Mouse (Mus musculus): ENCODE data around the gene Magi3. TPM values are rescaled to one million over a fixed set of nuclear protein-coding genes. Genes with fewer than 3 reads are reported as not detected.

The Magi3 gene
- polyA plus RNA-seq (2012; ENCODE audit: insufficient read depth, insufficient read length, missing spikeins), result 4.3 and 4.4 TPM in 2 replicates

DNA sequence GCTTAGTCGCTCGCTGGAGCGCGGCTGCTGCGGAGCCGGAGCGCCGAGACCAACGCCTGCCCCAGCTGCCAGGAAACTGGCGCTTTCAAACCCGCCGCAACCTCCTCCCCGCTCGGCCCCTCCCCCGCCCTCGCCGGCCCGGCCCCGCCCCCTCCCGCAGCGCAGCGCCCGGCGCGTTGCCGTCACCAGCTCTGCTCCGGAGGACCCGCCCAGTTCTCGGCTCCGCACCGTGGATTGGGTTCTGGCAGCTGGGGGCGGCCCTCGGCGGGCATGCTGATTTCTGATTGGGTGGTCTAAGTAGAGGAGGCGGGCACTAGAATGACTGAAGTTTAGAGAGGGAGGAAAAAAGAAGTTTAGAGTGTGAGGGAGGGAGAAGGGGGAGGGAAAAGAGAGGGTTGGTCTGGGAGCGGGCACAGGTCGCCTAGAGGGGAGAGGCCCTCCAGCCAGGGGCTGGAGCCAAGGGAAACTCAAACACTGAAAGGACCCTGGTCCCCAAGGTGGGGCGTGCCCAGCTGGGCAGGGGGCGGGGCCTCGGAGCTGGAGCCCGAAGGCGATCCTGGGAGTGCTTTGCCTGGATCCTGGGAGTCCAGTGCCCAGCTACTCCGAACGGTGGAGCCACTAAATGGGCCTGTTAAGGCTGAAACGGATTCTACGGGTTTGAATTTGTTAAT lies at the start of gene Magi3:
Gene Magi3 (minus strand): TSS at position 80 of the 671 bp plus-strand sequence.
- Histone ChIP-seq H3K27ac (replicated peaks; ENCODE audit: low read depth, low read length) (peak within 1 kb of the TSS; percentile 75), H3K4me3 (ENCODE audit: insufficient read depth, low read depth, low read length) (peak within 1 kb of the TSS; percentile 92), H3K4me1 (ENCODE audit: control insufficient read depth, insufficient read depth, insufficient read length, low read length) (peaks cover 3% of the 10 kb centered on the region; the same call in 1 of the 2 replicates)

DNA sequence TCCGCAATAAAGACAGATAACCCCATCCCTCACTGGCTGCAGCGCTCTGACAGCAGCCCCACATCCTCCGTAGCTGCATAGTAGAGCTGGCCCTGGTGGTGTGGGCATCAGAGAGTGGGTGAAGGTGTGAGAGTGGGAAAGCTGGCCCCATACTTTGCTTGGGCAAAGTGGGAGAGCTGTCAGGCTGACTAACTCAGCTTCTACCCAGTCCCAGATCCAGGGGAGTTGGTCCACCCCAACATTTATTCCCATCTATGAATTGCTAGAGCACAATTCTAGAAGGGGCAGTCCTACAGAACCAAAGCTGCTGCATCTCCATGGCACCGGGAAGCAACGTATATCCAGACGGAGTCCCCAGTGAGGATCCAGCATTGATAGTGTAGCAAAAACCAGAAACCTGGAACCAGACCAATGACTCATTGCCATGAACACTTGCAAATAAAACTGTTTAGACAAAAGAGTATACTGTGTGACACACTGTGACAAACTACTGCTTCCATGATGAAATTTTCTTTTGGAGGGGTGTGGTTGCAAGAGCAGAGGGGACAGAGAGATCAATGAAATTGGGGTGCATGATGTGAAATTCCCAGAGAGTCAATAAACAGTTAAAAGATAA lies 44.5 kb upstream of the Magi3 start:
- Histone ChIP-seq H3K4me1 (ENCODE audit: control insufficient read depth, insufficient read depth, insufficient read length, low read length) (no peaks in the 10 kb centered on the region), H3K27ac (replicated peaks; ENCODE audit: low read depth, low read length) (no peak overlapping the region), H3K4me3 (ENCODE audit: insufficient read depth, low read depth, low read length) (no peak overlapping the region)

DNA sequence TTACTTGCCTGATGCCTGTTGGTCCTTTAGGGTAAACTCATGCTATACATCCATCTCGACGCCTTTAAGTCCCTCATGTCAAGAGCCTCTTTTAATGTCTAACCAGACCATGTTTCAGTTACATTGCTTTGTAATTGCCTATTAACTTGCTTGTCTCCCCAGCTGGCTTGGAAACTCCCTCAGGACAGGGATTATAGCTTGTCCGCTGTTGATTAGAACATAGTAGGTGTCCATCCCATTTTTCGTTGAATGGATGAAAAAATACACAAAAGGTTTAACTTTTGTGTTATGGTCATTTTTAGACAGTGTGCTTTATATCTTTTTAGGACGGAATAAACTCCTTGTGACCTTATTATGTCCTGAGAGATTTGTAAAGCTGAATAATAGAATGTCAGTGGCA lies 40.0 kb upstream of the Magi3 start:
- Histone ChIP-seq H3K4me3 (ENCODE audit: insufficient read depth, low read depth, low read length) (no peak overlapping the region), H3K4me1 (ENCODE audit: control insufficient read depth, insufficient read depth, insufficient read length, low read length) (no peaks in the 10 kb centered on the region), H3K27ac (replicated peaks; ENCODE audit: low read depth, low read length) (no peak overlapping the region)

DNA sequence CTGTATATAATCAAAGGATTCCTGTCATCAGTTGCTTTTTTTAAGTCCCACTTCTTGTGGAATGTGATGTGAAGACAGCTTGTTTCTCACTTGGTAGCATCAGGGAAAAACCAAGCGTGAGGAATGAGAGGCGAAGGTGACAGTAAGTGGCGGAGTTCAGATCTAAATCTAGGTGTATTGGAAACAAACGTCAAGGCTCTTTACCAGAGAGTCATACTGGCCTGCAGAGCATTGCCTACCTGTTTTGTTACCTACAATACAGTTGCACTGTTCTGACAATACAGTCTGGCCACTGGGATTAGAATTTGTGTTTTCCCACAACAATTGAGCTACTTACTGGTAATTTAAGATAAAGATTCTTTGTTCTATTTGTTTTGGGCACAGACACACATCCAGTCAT lies 39.0 kb upstream of the Magi3 start:
- H3K27ac ChIP-seq (replicated peaks; ENCODE audit: low read depth, low read length), result no peak overlapping the region
- no peak overlapping the region for H3K4me3 ChIP-seq (ENCODE audit: insufficient read depth, low read depth, low read length)
- no peaks in the 10 kb centered on the region for H3K4me1 ChIP-seq (ENCODE audit: control insufficient read depth, insufficient read depth, insufficient read length, low read length)

DNA sequence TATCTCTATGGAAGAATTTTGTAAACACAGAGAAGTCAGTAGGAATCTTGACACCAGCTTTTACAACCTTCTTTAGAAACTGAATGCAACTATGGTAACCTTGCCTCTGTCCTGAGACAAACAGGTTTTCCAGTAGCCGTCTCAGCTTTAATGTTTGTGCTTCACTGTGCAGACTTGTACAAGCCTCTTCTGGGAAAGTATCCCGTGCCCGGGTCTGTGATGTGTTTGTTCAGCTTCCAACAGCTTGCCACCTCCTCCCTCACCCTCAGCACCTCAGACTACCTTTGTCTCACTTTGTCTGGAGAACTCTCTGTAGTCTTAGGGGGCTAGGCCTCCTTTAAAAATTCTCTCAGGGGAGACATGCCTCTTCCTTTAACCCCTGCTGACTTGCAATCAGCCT lies 36.9 kb upstream of the Magi3 start:
- Histone ChIP-seq H3K4me3 (ENCODE audit: insufficient read depth, low read depth, low read length) (no peak overlapping the region), H3K27ac (replicated peaks; ENCODE audit: low read depth, low read length) (no peak overlapping the region)

DNA sequence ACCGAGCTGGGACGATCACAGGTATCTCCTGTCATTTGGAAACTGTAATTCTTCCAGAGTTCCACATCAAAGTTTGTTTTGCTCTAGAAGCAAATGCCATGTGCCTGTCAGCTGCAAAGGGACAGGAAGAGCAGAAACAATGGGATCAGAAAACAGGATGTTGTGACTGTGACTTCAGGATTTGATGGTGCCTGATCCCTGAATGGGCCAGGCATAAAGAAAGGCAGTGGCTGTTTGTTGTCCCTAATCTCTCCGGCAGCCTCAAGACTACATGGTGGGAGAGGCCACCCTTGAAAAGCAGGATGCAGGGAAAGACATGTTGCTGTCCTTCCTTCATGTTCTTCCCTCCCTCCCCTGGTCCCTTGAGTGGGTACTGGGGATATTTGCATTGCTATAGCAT lies 33.6 kb upstream of the Magi3 start:
- Histone ChIP-seq H3K27ac (replicated peaks; ENCODE audit: low read depth, low read length) (peak overlapping the region; percentile 39; the same call in 1 of the 2 replicates), H3K4me1 (ENCODE audit: control insufficient read depth, insufficient read depth, insufficient read length, low read length) (no peaks in the 10 kb centered on the region)

More for the DNA sequence above, 36.9 kb upstream of the Magi3 start:
- H3K4me1 ChIP-seq (ENCODE audit: control insufficient read depth, insufficient read depth, insufficient read length, low read length), result no peaks in the 10 kb centered on the region

DNA sequence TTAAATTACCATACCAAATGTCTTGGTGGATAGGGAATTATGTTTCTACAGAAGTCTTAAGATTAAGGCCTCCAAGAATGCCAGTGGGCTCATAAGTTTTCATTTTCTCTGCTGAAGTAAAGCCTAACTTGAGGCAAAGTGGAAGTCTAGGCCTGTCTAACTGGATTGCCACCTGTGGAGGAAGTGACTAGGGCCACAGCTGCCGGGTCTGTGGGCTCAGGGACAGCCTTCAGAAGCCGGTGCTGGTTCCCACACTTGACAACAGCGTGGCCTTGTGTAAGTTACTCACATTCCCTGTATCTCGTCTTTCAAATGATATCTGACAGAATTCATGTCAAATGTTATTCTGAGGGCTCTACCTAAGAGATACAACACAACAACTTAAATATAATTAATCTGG lies 27.7 kb upstream of the Magi3 start:
- Histone ChIP-seq H3K27ac (replicated peaks; ENCODE audit: low read depth, low read length) (no peak overlapping the region), H3K4me3 (ENCODE audit: insufficient read depth, low read depth, low read length) (no peak overlapping the region), H3K4me1 (ENCODE audit: control insufficient read depth, insufficient read depth, insufficient read length, low read length) (peaks cover 3% of the 10 kb centered on the region)

More for the DNA sequence above, 33.6 kb upstream of the Magi3 start:
- H3K4me3 ChIP-seq (ENCODE audit: insufficient read depth, low read depth, low read length), result no peak overlapping the region

DNA sequence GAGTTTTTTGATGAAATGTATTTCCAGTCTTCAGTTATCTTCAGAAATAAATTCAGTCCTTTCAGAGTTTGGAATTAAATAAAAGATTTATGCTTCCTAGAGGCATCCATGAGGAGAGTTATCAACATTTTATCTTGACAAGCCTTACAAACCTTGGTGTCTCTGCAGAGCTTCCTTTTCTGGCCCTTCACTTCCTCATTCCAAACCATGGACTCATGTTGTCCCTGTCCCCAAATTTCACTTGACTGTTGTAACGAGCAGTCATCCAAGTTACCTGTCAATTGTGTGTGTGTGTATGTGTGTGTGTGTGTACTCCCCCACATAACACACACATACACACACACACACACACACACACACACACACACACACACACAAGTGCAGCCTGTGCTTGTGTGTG lies 26.9 kb upstream of the Magi3 start:
- Histone ChIP-seq H3K27ac (replicated peaks; ENCODE audit: low read depth, low read length) (no peak overlapping the region), H3K4me3 (ENCODE audit: insufficient read depth, low read depth, low read length) (no peak overlapping the region), H3K4me1 (ENCODE audit: control insufficient read depth, insufficient read depth, insufficient read length, low read length) (peaks cover 3% of the 10 kb centered on the region)

DNA sequence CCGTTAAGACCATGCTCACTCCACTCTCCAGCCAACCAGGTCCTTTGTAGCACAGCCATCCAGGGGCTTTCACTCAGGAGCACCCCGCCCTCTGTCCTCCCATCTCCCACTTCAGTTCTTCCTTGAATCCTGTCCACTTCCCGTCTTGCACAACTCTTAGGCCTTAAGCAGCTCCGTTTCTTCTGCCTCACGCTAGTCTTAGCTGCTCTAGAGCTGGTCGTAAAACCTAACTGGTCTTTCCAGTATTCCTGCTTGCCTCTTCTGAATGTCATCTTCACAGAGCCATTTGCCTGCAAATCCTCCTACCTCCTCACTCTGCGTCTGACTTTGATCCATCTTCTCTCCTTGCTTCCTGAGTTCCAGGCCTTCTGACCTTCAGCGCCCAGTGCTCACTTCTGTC lies 24.2 kb upstream of the Magi3 start:
- H3K27ac ChIP-seq (replicated peaks; ENCODE audit: low read depth, low read length), result no peak overlapping the region
- peaks cover 3% of the 10 kb centered on the region for H3K4me1 ChIP-seq (ENCODE audit: control insufficient read depth, insufficient read depth, insufficient read length, low read length)
- no peak overlapping the region for H3K4me3 ChIP-seq (ENCODE audit: insufficient read depth, low read depth, low read length)

DNA sequence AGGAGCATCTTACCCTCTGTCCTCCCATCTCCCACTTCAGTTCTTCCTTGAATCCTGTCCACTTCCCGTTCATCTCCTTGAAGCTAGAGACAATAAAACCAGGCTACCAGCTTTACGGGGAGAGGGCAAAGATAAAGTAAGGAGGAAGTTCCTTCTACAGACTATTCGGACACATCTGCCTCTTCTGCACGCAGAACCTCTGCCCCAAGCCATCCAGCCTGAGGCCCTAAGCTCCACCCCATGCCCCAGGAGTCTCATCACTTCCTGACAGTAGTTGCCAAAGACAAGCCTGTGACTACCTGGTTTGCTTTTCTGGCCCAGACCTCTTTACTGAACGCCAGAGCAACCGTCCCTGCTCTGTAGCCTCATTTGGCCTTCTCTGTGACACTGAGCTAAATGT lies 23.8 kb upstream of the Magi3 start:
- no peak overlapping the region for H3K4me3 ChIP-seq (ENCODE audit: insufficient read depth, low read depth, low read length)
- H3K27ac ChIP-seq (replicated peaks; ENCODE audit: low read depth, low read length), result no peak overlapping the region
- peaks cover 3% of the 10 kb centered on the region for H3K4me1 ChIP-seq (ENCODE audit: control insufficient read depth, insufficient read depth, insufficient read length, low read length)

DNA sequence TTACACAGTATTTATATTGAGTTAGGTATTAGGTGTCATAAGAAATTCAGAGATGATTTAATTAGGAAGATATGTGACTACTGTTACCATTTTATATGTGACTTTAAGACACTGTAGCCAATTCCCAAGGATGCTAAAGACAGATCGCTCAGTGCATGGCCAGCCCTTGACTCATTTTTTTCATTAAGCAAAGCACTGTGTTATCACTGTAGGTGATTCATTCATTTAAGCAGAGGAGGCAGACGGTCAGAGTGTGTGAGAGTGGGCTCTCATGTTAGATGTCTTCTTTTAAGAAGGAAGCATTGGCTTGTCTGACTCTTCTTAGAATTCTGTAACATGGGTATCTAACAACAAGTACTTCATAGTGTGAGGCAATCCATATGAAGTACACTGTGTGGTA lies 19.6 kb upstream of the Magi3 start:
- no peak overlapping the region for H3K27ac ChIP-seq (replicated peaks; ENCODE audit: low read depth, low read length)
- peaks cover 3% of the 10 kb centered on the region; the same call in 1 of the 2 replicates for H3K4me1 ChIP-seq (ENCODE audit: control insufficient read depth, insufficient read depth, insufficient read length, low read length)
- no peak overlapping the region for H3K4me3 ChIP-seq (ENCODE audit: insufficient read depth, low read depth, low read length)

DNA sequence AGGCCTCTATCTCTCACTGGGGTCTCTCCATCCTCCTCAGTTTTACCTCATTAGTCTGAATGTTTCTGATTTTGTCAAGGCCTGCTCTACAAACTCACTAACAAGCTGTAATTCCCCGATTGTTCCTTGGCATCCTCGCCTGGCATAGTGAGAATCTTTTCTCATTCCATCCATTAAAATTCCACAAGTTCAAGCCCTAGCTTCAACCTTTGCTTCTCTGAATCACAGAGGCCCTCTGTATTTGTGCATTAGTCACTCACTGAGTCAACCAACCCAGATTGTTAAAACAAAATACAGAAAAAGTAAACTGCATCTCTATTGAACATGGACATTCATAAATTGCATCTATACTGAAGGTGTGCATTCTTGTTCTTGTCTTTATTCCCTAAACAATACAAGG lies 19.2 kb upstream of the Magi3 start:
- Histone ChIP-seq H3K4me3 (ENCODE audit: insufficient read depth, low read depth, low read length) (no peak overlapping the region), H3K4me1 (ENCODE audit: control insufficient read depth, insufficient read depth, insufficient read length, low read length) (peaks cover 3% of the 10 kb centered on the region; the same call in 1 of the 2 replicates), H3K27ac (replicated peaks; ENCODE audit: low read depth, low read length) (no peak overlapping the region)

DNA sequence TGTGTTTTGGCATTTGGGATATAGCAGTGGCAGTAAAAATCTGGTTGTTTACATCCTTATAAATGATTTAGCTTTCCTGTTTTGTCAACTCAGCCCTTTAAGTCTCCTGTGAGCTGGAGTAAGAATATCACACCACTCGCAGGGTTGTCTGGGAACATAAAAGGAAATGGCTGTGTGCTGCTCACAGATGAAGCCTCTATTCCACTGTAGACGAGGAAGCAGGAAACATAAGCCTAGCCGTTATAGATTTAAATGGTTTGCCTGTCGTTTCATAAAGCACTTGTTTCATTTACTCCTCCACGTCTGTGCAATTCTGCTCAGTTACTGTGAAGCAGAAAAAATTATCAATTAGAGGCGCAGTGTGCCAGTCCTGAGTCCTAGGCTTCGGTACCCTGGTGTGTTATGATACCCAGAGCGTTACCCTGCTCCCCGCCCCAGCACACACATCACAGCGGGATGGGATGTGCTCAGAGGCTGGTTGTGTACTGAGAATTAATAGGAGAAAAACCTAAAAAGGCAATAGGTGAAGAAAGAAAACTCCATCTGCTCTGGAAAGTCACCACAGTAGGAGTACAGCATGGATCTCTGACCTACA lies 17.8 kb upstream of the Magi3 start:
- Histone ChIP-seq H3K4me3 (ENCODE audit: insufficient read depth, low read depth, low read length) (no peak overlapping the region), H3K27ac (replicated peaks; ENCODE audit: low read depth, low read length) (peak overlapping the region; percentile 44), H3K4me1 (ENCODE audit: control insufficient read depth, insufficient read depth, insufficient read length, low read length) (peaks cover 7% of the 10 kb centered on the region)

DNA sequence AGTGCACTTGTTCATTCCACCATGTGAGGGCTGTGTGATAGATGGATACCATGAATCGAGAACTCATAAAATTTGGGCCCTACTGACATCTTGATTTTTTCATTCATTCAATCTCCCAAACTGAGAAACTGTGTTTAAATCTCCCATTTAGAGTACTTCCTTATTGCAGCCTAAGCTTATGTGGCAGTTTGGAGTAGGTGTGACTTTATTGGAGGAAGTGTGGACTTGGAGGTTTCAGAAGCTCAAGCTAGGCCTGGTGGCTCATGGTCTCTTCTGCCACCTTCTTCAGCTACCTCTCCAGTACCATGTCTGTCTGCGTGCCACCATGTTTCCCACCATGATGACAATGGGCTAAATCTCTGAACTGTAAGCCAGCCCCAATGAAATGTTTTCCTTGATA lies 15.9 kb upstream of the Magi3 start:
- H3K4me1 ChIP-seq (ENCODE audit: control insufficient read depth, insufficient read depth, insufficient read length, low read length), result peaks cover 7% of the 10 kb centered on the region
- no peak overlapping the region for H3K4me3 ChIP-seq (ENCODE audit: insufficient read depth, low read depth, low read length)
- H3K27ac ChIP-seq (replicated peaks; ENCODE audit: low read depth, low read length), result no peak overlapping the region

DNA sequence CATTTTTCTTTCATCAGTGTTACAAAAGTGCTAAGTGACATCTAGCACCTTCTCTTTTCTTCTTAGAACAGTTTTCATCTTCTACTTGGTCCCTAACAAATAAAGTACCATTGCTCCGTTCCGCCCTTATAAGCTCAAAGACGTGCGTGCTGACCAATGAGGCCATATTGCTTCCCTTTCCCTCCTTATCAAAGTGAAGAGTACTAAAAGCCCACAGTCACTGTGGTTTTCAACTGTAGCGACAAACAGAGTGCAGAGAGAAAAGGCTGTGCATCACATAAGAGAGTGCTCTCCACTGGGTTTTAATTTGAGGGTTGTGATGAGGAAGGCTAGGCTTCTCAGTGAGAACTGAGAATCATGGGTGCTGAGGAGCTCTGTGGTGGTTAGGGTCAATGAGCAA lies 14.9 kb upstream of the Magi3 start:
- Histone ChIP-seq H3K4me1 (ENCODE audit: control insufficient read depth, insufficient read depth, insufficient read length, low read length) (peaks cover 7% of the 10 kb centered on the region), H3K4me3 (ENCODE audit: insufficient read depth, low read depth, low read length) (no peak overlapping the region), H3K27ac (replicated peaks; ENCODE audit: low read depth, low read length) (no peak overlapping the region)
